In genomic region chr3:88521803-88522331, GRCm38 (mm10) we compare ENCODE assay signal across 9 mouse cellular contexts. TPM values are rescaled to one million over a fixed set of nuclear protein-coding genes. Genes with fewer than 3 reads are reported as not detected.
DNase-seq lines count a peak whose midpoint lies in the region; ATAC-seq and TF ChIP-seq lines count a peak whose summit lies in the region.
"Had no signal": no experiment of that assay in that cellular context is flagged by ENCODE, and none has a peak within 500 bp of the region (broad histone marks: within the 10 kb centered on the region; RNA-seq: fewer than 3 reads in every experiment).

No protein-coding gene starts in this region.

- TF ChIP-seq POLR2A in cerebellum, adult 2 months (IDR thresholded peaks at IDR 0.05; ENCODE audit: borderline replicate concordance, insufficient read depth, low read length): no peak
- no peak for TF ChIP-seq POLR2A in spleen, adult 2 months (IDR thresholded peaks at IDR 0.05; ENCODE audit: low read depth, low read length)

- intact Hi-C loops in heart, postnatal 25 days (cut with DNase I): loop anchor here (1.0 to 2.0 kb wide), 2 partner anchors 39 to 115 kb away; no protein-coding TSS in a partner anchor
- intact Hi-C loops in left cerebral cortex, postnatal 25 days (cut with DNase I): loop anchor here (1.0 to 2.0 kb wide), 2 partner anchors 39 to 115 kb away; no protein-coding TSS in a partner anchor

- peaks cover 3% of the 10 kb centered on the region for H3K36me3 ChIP-seq in embryonic facial prominence, embryonic 11.5 days (replicated peaks; ENCODE audit: control insufficient read depth, insufficient read depth, low read depth, low read length)
- no peaks in the 10 kb centered on the region for H3K36me3 ChIP-seq in spleen, adult 2 months (ENCODE audit: control insufficient read depth, insufficient read depth, low read length)
- H3K36me3 ChIP-seq: liver, embryonic 15.5 days had no signal

- 32% methylated on average over 9 of the region's 9 CpGs for whole genome bisulfite sequencing in cerebellum, adult 2 months
- 34% methylated on average over 9 of the region's 9 CpGs for WGBS in embryonic facial prominence, embryonic 11.5 days
- WGBS in spleen, adult 2 months: 4% methylated on average over 9 of the region's 9 CpGs

- no peaks in the 10 kb centered on the region; the same call in 1 of the 2 replicates for H3K4me1 ChIP-seq in cerebellum, adult 2 months (ENCODE audit: control insufficient read depth, insufficient read depth, low read length)
- H3K4me1 ChIP-seq in embryonic facial prominence, embryonic 11.5 days (ENCODE audit: control insufficient read depth, insufficient read depth, low read length): no peaks in the 10 kb centered on the region; the same call in 1 of the 2 replicates
- peaks cover 6% of the 10 kb centered on the region; the same call in 1 of the 2 replicates for H3K4me1 ChIP-seq in spleen, adult 2 months (ENCODE audit: control insufficient read depth, insufficient read depth, insufficient read length)

- no peak overlapping the region for H3K27ac ChIP-seq in cerebellum, adult 2 months (ENCODE audit: insufficient read depth, low read length)
- H3K27ac ChIP-seq in embryonic facial prominence, embryonic 11.5 days (replicated peaks; ENCODE audit: low read depth, low read length): no peak overlapping the region
- no peak overlapping the region for H3K27ac ChIP-seq in spleen, adult 2 months (ENCODE audit: insufficient read depth, low read length)
- H3K27ac ChIP-seq: liver, embryonic 15.5 days had no signal

- H3K9me3 ChIP-seq in embryonic facial prominence, embryonic 11.5 days (replicated peaks; ENCODE audit: control insufficient read depth, low read length): no peaks in the 10 kb centered on the region
- H3K9me3 ChIP-seq: liver, embryonic 15.5 days had no signal

- H3K4me2 ChIP-seq in embryonic facial prominence, embryonic 11.5 days (ENCODE audit: low read depth, low read length): no peak overlapping the region
- H3K4me2 ChIP-seq: liver, embryonic 15.5 days had no signal

- DNase-seq in cerebellum, adult 2 months: peak; percentile 53 to 69
- no peak for DNase-seq in cerebellum, adult 9-10 months
- peak; percentile 52 for DNase-seq in WW6 (ENCODE audit: low read depth, low spot score)
- peak; percentile 85 for DNase-seq in embryonic facial prominence, embryonic 11.5 days (ENCODE audit: low spot score)
- peak; percentile 52 for DNase-seq in heart, postnatal 25 days (ENCODE audit: low spot score)
- peak; percentile 56 to 72 for DNase-seq in left cerebral cortex, postnatal 25 days (ENCODE audit: low spot score in 2 of 2)
- peak; percentile 66 to 81 for DNase-seq in spleen, adult 2 months (ENCODE audit: low read depth in 1 of 2, low spot score in 2 of 2)

- no peaks in the 10 kb centered on the region for H3K27me3 ChIP-seq in cerebellum, adult 2 months (ENCODE audit: control insufficient read depth, insufficient read depth, low read length)
- no peaks in the 10 kb centered on the region for H3K27me3 ChIP-seq in embryonic facial prominence, embryonic 11.5 days (ENCODE audit: control insufficient read depth, insufficient read depth, low read length)
- no peaks in the 10 kb centered on the region for H3K27me3 ChIP-seq in spleen, adult 2 months (ENCODE audit: control insufficient read depth, insufficient read depth, low read length)

- TF ChIP-seq CTCF in cerebellum, adult 2 months (IDR thresholded peaks at IDR 0.05; ENCODE audit: borderline replicate concordance, insufficient read depth, low read depth, low read length): peak; percentile 85
- TF ChIP-seq CTCF in spleen, adult 2 months (IDR thresholded peaks at IDR 0.05; ENCODE audit: extremely low read depth, insufficient read depth, insufficient read length, insufficient replicate concordance): peak; percentile 98

- H3K9ac ChIP-seq in embryonic facial prominence, embryonic 11.5 days (replicated peaks; ENCODE audit: low read length): no peak overlapping the region
- H3K9ac ChIP-seq: liver, embryonic 15.5 days had no signal

- H3K4me3 ChIP-seq in cerebellum, adult 2 months (replicated peaks; ENCODE audit: insufficient read depth, low read depth, low read length): no peak overlapping the region
- no peak overlapping the region for H3K4me3 ChIP-seq in embryonic facial prominence, embryonic 11.5 days (ENCODE audit: low read depth, low read length)
- no peak overlapping the region for H3K4me3 ChIP-seq in spleen, adult 2 months (ENCODE audit: extremely low read depth, insufficient read depth, insufficient read length)
- H3K4me3 ChIP-seq: liver, embryonic 15.5 days had no signal

- 0 out of 2 replicates have a peak, but pooled peaks have one; percentile 24 for ATAC-seq in embryonic facial prominence, embryonic 11.5 days (replicated peaks; ENCODE audit: insufficient number of reproducible peaks, low FRiP score, low TSS enrichment, low read depth)
- ATAC-seq in megakaryocyte progenitor cell, adult 5-6 weeks (replicated peaks; ENCODE audit: poor library complexity): peak; percentile 76

RNA-seq across cellular contexts. Expression of gene Mex3a, which starts 10.3 kb away (rescaled TPM):
- polyA plus RNA-seq in cerebellum, adult 2 months (2012; rRNA removed): 1.2 and 1.3 TPM in 2 replicates
- 40.1 and 41.0 TPM in 2 replicates for polyA plus RNA-seq in embryonic facial prominence, embryonic 11.5 days (2014; fragmentation: Nextera tagmentation; extraction: Ambion mirVana)
- under 1 TPM; 0.39 to 0.61 TPM for total RNA-seq in heart, postnatal 25 days (2021)
- 1 to 10 TPM; 2.8 to 3.0 TPM for total RNA-seq in left cerebral cortex, postnatal 25 days (2021)
- 3.8 and 3.9 TPM in 2 replicates for total RNA-seq in megakaryocyte progenitor cell, adult 5-6 weeks (2015)
- total RNA-seq in megakaryocyte progenitor cell, adult 5-6 weeks (2017): 1.7 and 2.8 TPM in 2 replicates
- 1.00 and 1.0 TPM in 2 replicates for polyA plus RNA-seq in spleen, adult 2 months (2012; rRNA removed)

RNA-seq across cellular contexts. Expression of gene Lmna, which starts 12.1 kb away (rescaled TPM):
- 51.4 and 57.1 TPM in 2 replicates for polyA plus RNA-seq in cerebellum, adult 2 months (2012; rRNA removed)
- 28.7 and 30.5 TPM in 2 replicates for polyA plus RNA-seq in embryonic facial prominence, embryonic 11.5 days (2014; fragmentation: Nextera tagmentation; extraction: Ambion mirVana)
- 100 to 1,000 TPM; 121 to 132 TPM for total RNA-seq in heart, postnatal 25 days (2021)
- total RNA-seq in left cerebral cortex, postnatal 25 days (2021): 10 to 100 TPM; 42.1 to 48.7 TPM
- total RNA-seq in megakaryocyte progenitor cell, adult 5-6 weeks (2015): 2.3 and 2.6 TPM in 2 replicates
- 5.8 and 9.8 TPM in 2 replicates for total RNA-seq in megakaryocyte progenitor cell, adult 5-6 weeks (2017)
- polyA plus RNA-seq in spleen, adult 2 months (2012; rRNA removed): 51.3 and 72.3 TPM in 2 replicates

RNA-seq across cellular contexts. Expression of gene Rab25, which starts 26.2 kb away (rescaled TPM):
- 0.46 and 1.4 TPM in 2 replicates for polyA plus RNA-seq in cerebellum, adult 2 months (2012; rRNA removed)
- 3.7 and 4.0 TPM in 2 replicates for polyA plus RNA-seq in embryonic facial prominence, embryonic 11.5 days (2014; fragmentation: Nextera tagmentation; extraction: Ambion mirVana)
- total RNA-seq in heart, postnatal 25 days (2021): not detected
- not detected for total RNA-seq in left cerebral cortex, postnatal 25 days (2021)
- 0.17 TPM in 1 of 2 replicates, not detected in the other for total RNA-seq in megakaryocyte progenitor cell, adult 5-6 weeks (2015)
- 0.37 TPM in 1 of 2 replicates, not detected in the other for total RNA-seq in megakaryocyte progenitor cell, adult 5-6 weeks (2017)
- polyA plus RNA-seq in spleen, adult 2 months (2012; rRNA removed): 1.0 and 1.3 TPM in 2 replicates
- polyA plus RNA-seq: liver, embryonic 15.5 days had no signal

RNA-seq across cellular contexts. Expression of gene Lamtor2, which starts 31.0 kb away (rescaled TPM):
- 143 and 159 TPM in 2 replicates for polyA plus RNA-seq in cerebellum, adult 2 months (2012; rRNA removed)
- polyA plus RNA-seq in embryonic facial prominence, embryonic 11.5 days (2014; fragmentation: Nextera tagmentation; extraction: Ambion mirVana): 77.4 and 82.0 TPM in 2 replicates
- 10 to 100 TPM; 84.2 to 92.5 TPM for total RNA-seq in heart, postnatal 25 days (2021)
- 10 to 100 TPM; 96.9 to 99.5 TPM for total RNA-seq in left cerebral cortex, postnatal 25 days (2021)
- 42.4 and 46.4 TPM in 2 replicates for total RNA-seq in megakaryocyte progenitor cell, adult 5-6 weeks (2015)
- total RNA-seq in megakaryocyte progenitor cell, adult 5-6 weeks (2017): 93.9 and 115 TPM in 2 replicates
- polyA plus RNA-seq in spleen, adult 2 months (2012; rRNA removed): 104 and 141 TPM in 2 replicates

RNA-seq across cellular contexts. Expression of gene Ubqln4, which starts 31.7 kb away (rescaled TPM):
- polyA plus RNA-seq in cerebellum, adult 2 months (2012; rRNA removed): 86.4 and 87.3 TPM in 2 replicates
- 62.1 and 73.3 TPM in 2 replicates for polyA plus RNA-seq in embryonic facial prominence, embryonic 11.5 days (2014; fragmentation: Nextera tagmentation; extraction: Ambion mirVana)
- total RNA-seq in heart, postnatal 25 days (2021): 10 to 100 TPM; 67.4 to 71.2 TPM
- total RNA-seq in left cerebral cortex, postnatal 25 days (2021): 100 to 1,000 TPM; 128 to 129 TPM
- total RNA-seq in megakaryocyte progenitor cell, adult 5-6 weeks (2015): 42.0 and 49.7 TPM in 2 replicates
- total RNA-seq in megakaryocyte progenitor cell, adult 5-6 weeks (2017): 40.6 and 47.5 TPM in 2 replicates
- 32.5 and 33.7 TPM in 2 replicates for polyA plus RNA-seq in spleen, adult 2 months (2012; rRNA removed)

Comparison
In these comparisons a context has a peak if more than half of its experiments do, and no peak if none do; other contexts are left out.
1. RNA of gene Lmna, which starts 12.1 kb away (total RNA-seq): 121 to 132 TPM in heart, postnatal 25 days and 42.1 to 48.7 TPM in left cerebral cortex, postnatal 25 days; 2.3 to 9.8 TPM in megakaryocyte progenitor cell, adult 5-6 weeks; every median in the first group is over 4 times any median in the second.